Mouse (Mus musculus) kidney, postnatal 0 days (tissue): ENCODE measurements around the gene Efcab11. TPM values are rescaled to one million over a fixed set of nuclear protein-coding genes. Genes with fewer than 3 reads are reported as not detected.

Experiments
- ATAC-seq: fragments of 200-750 bp; cut with Nextera tagmentation; replicated peaks from 2 replicates; pipeline ENCODE4 v1.8.0; 2017; ENCODE audit warnings: low read depth, moderate number of reproducible peaks, moderate TSS enrichment, moderate library complexity; ENCODE audit not compliant: low FRiP score
- DNase-seq: peaks from one replicate; pipeline ENCODE4 v3.0.0-alpha.2; 2016; ENCODE audit warnings: low spot score
- H3K27ac ChIP-seq: fragments of 300-500 bp; sonication (generic); 2 replicates; pipeline ENCODE4 v1.5.1; 2014; ENCODE audit warnings: mild to moderate bottlenecking
- H3K27me3 ChIP-seq: fragments of 300-500 bp; sonication (generic); 2 replicates; pipeline ENCODE4 v1.6.1; 2014; ENCODE audit warnings: low read length, mixed read lengths; ENCODE audit not compliant: insufficient read depth
- H3K36me3 ChIP-seq: fragments of 300-500 bp; sonication (generic); 2 replicates; pipeline ENCODE4 v1.6.1; 2014; ENCODE audit warnings: low read length, mixed read lengths; ENCODE audit not compliant: insufficient read depth
- H3K4me1 ChIP-seq: fragments of 300-500 bp; sonication (generic); replicated peaks from 2 replicates; pipeline ENCODE4 v1.6.1; 2014; ENCODE audit warnings: antibody characterized with exemption, low read length, mixed read lengths; ENCODE audit not compliant: insufficient read depth
- H3K4me2 ChIP-seq: fragments of 300-500 bp; sonication (generic); 2 replicates; pipeline ENCODE4 v1.6.1; 2014; ENCODE audit warnings: mild to moderate bottlenecking, low read length, moderate library complexity, mixed read lengths
- H3K4me3 ChIP-seq: fragments of 300-500 bp; sonication (generic); replicated peaks from 2 replicates; pipeline ENCODE4 v1.5.1; 2014; ENCODE audit warnings: low read depth, low read length
- H3K9ac ChIP-seq: fragments of 300-500 bp; sonication (generic); 2 replicates; pipeline ENCODE4 v1.6.1; 2014; ENCODE audit warnings: low read depth, low read length
- H3K9me3 ChIP-seq: fragments of 300-500 bp; sonication (generic); replicated peaks from 2 replicates; pipeline ENCODE4 v1.6.1; 2016; ENCODE audit warnings: low read length, inconsistent platforms, mixed read lengths
- CTCF ChIP-seq: IDR thresholded peaks from 2 replicates; pipeline ENCODE4 v1.5.1; 2016; ENCODE audit warnings: antibody characterized with exemption, low read depth, mild to moderate bottlenecking, moderate library complexity
- WGBS: fragments of 180-500 bp; shearing (Covaris S2); extraction: QIAGEN DNeasy Blood & Tissue Kit; methylation state at CpG from one replicate; pipeline ENCODE4 v1.1.7; 2014; 5-methylcytosine and 5-hydroxymethylcytosine counted together
- polyA plus RNA-seq: library from polyadenylated mRNA; unstranded; fragments of >200 nt; fragmentation: Nextera tagmentation; extraction: Ambion mirVana; gene quantifications from 2 replicates; pipeline ENCODE4 v1.2.1, GENCODE M21; 2015

The Efcab11 gene
- polyA plus RNA-seq, 1 experiment from 2014 or later: 8.3 TPM

- Histone ChIP-seq H3K27me3 (no peaks in the 10 kb centered on the region), H3K4me2 (no peak overlapping the region), H3K36me3 (no peaks in the 10 kb centered on the region), H3K4me3 (no peak overlapping the region), H3K27ac (no peak overlapping the region), H3K4me1 (no peaks in the 10 kb centered on the region), H3K9ac (no peak overlapping the region), H3K9me3 (no peaks in the 10 kb centered on the region)
- ATAC-seq (no peak), DNase-seq (no peak)
- WGBS: 76% methylated on average over 3 of the region's 3 CpGs
- TF ChIP-seq CTCF: no peak
These were observed 24.7 kb downstream of the Efcab11 start for GRCm38 (mm10) chr12:99859391-99860100.

- Histone ChIP-seq H3K27ac (no peak overlapping the region), H3K27me3 (no peaks in the 10 kb centered on the region)
- WGBS: 96% methylated on average over 5 of the region's 5 CpGs
These were observed 25.6 kb downstream of the Efcab11 start for GRCm38 (mm10) chr12:99858664-99859063.

GRCm38 (mm10) chr12:99856011-99856410 is 28.2 kb downstream of the Efcab11 start:
- ATAC-seq: no peak
- no peak overlapping the region for H3K4me2 ChIP-seq
- H3K4me1 ChIP-seq: no peaks in the 10 kb centered on the region
- 81% methylated on average over 9 of the region's 9 CpGs for WGBS
- H3K4me3 ChIP-seq: no peak overlapping the region
- no peak overlapping the region for H3K27ac ChIP-seq
- no peaks in the 10 kb centered on the region for H3K27me3 ChIP-seq
- H3K9me3 ChIP-seq: no peaks in the 10 kb centered on the region
- no peak for DNase-seq
- no peaks in the 10 kb centered on the region for H3K36me3 ChIP-seq
- H3K9ac ChIP-seq: no peak overlapping the region
- no peak for TF ChIP-seq CTCF

More at GRCm38 (mm10) chr12:99858664-99859063, 25.6 kb downstream of the Efcab11 start:
- Histone ChIP-seq H3K9ac (no peak overlapping the region), H3K4me2 (no peak overlapping the region), H3K9me3 (no peaks in the 10 kb centered on the region), H3K4me3 (no peak overlapping the region), H3K36me3 (no peaks in the 10 kb centered on the region), H3K4me1 (no peaks in the 10 kb centered on the region)
- TF ChIP-seq CTCF: no peak
- DNase-seq (no peak), ATAC-seq (no peak)

GRCm38 (mm10) chr12:99853323-99854258 is 30.6 kb downstream of the Efcab11 start:
- DNase-seq: no peak
- H3K9me3 ChIP-seq: no peaks in the 10 kb centered on the region
- H3K27ac ChIP-seq: no peak overlapping the region
- no peak for TF ChIP-seq CTCF
- H3K36me3 ChIP-seq: no peaks in the 10 kb centered on the region
- no peak for ATAC-seq
- 85% methylated on average over 14 of the region's 14 CpGs for WGBS
- no peak overlapping the region for H3K4me3 ChIP-seq
- H3K4me2 ChIP-seq: no peak overlapping the region
- no peaks in the 10 kb centered on the region for H3K27me3 ChIP-seq
- no peaks in the 10 kb centered on the region for H3K4me1 ChIP-seq
- no peak overlapping the region for H3K9ac ChIP-seq

GRCm38 (mm10) chr12:99849996-99850395 is 34.2 kb downstream of the Efcab11 start:
- Histone ChIP-seq H3K4me3 (no peak overlapping the region), H3K4me2 (no peak overlapping the region), H3K9ac (no peak overlapping the region), H3K36me3 (no peaks in the 10 kb centered on the region), H3K27me3 (no peaks in the 10 kb centered on the region), H3K9me3 (no peaks in the 10 kb centered on the region), H3K4me1 (no peaks in the 10 kb centered on the region), H3K27ac (no peak overlapping the region)
- DNase-seq (no peak), ATAC-seq (no peak)
- WGBS: 94% methylated on average over 2 of the region's 2 CpGs
- TF ChIP-seq CTCF: peak; percentile 12; the same call in 1 of the 2 replicates

DNA sequence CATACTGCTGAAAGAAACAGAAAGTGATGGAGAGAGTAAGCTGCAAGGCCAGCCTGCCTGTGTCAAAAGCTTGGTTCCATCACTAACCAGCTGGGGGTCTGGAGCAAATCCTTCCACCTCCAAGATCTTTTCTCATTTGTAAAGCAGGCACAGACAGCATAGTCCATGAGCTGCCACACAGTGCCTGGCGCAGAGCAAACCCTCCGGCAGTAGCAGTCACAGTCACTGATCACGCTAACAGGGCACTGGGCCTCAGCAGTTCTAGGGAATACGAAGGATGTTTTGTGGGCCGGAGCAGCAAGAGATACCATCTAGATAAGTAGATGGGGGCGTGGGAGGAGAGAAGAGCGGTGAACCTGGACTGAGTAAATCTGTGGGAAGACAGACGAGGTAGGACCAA is 39.3 kb downstream of the Efcab11 start:
- Histone ChIP-seq H3K4me2 (no peak overlapping the region), H3K27me3 (no peaks in the 10 kb centered on the region), H3K27ac (no peak overlapping the region), H3K4me1 (no peaks in the 10 kb centered on the region), H3K9me3 (no peaks in the 10 kb centered on the region), H3K9ac (no peak overlapping the region), H3K4me3 (no peak overlapping the region), H3K36me3 (no peaks in the 10 kb centered on the region)
- DNase-seq: peak; percentile 9
- ATAC-seq: no peak
- WGBS: 50% methylated on average over 8 of the region's 8 CpGs
- no peak for TF ChIP-seq CTCF
